Mouse (Mus musculus) natural killer cell, adult 2 months (primary cell): Measurements from ENCODE around the gene Aasdh.
"Not testable (repeated sequence)": the region's sequence is repeated elsewhere in the genome, so short reads cannot be mapped to it uniquely, and the experiment has no call there.

Experiments
- DNase-seq, 2 experiments: peaks; one replicate each; pipeline ENCODE4 v3.0.0; 2022; ENCODE audit warnings: low spot score in 2 of 2

Aasdh gene

DNA sequence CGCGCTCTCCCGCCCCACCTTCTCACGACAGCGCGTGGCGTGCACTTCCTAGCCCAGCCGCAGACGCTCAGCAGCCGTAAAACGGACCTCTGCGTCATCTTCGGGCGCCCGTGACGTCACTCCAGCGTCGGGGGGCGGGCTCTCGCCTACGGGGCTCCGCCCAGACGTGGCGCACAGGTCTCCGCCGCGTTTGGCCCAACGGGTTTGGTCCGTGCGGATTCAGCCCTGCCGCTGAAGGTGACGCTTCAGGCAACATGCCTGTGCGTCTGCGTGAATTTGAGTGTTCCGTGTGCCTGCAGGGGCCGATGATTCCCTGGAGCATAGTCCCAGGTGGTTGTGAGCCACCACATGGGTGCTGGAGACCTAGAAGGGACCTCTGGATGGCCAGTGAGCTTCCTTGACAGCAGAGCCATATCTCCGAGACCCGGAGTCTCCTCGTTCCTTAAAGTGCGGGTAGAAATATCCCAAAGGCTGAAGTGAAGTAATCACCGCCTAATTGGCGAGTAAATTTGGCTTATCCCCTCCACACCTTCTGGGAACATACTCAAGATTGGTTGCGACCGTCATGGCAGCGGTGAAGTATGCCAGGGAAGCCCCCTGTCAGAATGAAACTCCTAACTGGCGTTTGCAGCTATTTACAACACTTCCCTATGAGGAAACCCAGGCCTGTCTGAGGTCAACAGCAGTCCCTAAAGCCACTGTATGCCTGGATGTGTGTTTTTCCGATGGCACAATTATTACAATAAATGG is at the start of gene Aasdh:
Aasdh (minus strand) TSS at position 110 of the 750 bp plus-strand sequence.
- peak; percentile 96 to 97 for DNase-seq

DNA sequence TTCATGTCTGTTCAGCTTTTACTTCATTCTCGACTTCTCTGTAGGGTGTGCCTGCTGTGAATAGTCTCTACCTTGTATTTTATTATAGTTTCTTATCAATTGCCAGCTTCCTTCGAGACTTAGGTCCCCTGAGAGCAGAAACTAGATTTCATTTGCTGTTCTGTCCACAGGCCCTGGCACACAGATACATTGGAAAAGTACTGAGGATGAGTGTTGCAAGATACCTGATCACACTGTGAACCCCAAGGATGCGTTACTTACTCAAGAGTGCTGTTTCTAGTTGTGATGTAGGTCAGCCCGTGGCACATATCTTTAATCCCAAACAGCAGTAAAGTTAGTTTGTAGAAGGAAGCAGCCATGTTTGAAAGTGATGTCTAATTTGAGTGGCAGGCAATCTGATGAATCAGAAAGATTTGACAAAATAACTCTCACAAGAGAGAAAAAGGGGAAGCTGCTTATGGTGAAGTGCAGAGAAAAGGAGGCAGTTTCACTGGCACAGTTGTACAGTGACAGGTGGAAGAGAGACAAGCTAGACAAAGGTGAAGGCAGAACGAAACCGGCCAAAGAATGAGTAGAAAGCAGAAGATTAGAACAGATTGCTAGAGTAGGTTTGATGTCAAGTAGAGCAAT is 49.1 kb upstream of the Aasdh start:
- no peak for DNase-seq

DNA sequence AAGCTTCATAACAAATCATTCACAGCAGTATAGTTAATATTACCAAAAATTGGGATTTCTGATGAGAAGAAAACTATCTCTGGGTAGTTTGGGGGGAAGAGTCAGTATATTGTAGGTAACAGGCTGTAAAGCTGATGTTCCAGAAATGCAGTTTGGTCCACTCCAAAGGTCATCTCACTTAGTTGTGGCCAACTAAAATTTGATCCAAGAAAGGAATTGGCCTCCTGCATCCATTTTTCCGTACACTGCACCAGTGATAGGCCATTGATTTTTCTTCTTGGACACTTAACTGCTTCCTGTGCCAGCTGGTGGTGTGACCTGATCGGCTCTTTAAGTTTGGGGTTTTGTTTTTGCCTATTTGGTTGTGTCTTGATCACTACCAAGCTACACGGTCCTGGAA is 48.5 kb upstream of the Aasdh start:
- no peak for DNase-seq

DNA sequence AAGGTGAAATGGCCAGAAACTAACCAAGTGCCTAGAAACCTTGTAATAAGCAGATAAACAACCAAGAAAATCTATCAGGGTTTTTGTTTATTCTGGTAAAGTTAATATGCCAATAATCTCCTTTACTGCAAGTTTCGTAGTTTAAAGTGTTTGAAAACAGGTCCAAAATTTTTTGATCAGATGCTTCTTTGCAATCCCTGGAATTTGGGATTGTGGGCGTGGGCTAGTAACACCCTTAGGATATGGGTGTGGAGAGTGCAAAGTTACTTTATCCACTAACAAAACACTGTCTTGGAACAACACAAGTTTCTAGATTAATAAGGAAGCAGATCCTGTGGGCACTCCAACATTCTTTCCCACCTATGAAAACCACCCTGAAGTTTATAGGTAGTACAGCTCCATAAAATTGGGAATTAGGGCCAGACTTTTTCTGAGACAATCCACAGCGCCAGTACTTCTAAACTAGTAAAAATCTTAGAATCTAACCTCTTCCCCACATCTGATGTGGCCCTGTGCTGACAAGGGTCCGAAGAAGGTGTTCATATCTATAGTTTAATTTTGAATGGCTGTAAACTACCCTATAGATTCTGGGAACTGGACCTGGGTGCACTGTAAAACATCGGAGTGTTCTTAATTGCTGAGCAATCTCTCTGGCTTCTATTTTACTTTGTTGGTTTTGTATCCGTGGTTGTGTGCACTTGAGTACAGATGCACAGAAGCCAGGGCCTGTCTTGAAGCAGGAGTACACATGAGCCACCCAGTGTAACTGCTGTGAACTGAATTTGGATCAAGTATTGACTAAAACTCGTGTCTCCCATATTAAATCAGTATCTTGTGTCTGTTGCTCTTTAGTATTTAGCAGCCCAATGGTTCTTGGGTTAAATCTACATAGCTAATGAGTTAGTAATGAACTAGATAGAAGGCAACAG is 47.1 kb upstream of the Aasdh start:
- DNase-seq = no peak

DNA sequence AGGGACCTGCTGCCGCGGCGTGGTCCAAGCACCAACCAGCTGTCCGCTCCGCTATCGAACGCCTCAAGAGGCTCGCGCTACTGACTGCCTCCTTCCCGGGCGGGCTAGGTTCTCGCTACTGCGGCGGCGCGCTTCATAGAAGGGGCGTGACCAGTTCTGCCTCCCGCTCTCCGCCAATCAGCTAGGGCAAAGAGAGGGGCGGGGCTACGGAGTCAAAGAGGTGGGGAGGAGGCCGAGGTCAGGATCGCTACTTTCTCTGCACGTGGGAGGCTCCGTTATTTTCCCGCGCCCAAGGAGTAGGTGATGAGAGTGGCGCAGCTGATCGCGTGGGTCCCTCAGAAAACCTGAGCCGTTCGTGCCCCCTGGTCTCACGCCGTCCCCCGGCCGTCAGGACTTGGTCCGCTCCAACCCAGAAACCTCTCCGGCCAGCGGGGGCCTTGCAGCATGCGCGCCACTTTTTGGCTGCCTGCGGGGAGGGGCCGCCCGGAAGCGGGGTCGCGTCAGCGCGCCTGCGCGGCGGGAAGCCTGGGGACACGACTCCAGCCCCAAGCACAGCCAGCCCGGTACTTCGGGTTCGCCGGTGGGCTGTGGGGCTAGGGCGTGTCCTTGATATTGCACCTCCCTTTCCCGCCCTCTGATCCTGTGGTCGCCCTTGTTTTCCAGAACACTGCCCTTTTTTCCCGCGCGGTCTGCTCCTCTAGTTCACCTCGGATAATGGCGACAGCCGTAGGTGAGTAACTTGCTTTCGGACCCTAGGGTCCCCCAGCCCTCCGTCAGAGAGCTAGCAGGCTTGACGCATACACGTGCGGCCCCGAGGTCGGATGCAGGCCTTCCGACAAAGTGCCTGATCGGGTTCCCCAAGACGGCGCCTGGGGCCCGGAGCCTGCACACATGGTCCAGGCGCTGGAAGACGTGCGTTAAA is 46.1 kb upstream of the Aasdh start, which contains the start of the genes Paics and Ppat:
Paics (plus strand) TSS at position 202 of the 922 bp plus-strand sequence.
Ppat (minus strand) TSS at position 473 of the 922 bp plus-strand sequence.
- peak; percentile 99 for DNase-seq

DNA sequence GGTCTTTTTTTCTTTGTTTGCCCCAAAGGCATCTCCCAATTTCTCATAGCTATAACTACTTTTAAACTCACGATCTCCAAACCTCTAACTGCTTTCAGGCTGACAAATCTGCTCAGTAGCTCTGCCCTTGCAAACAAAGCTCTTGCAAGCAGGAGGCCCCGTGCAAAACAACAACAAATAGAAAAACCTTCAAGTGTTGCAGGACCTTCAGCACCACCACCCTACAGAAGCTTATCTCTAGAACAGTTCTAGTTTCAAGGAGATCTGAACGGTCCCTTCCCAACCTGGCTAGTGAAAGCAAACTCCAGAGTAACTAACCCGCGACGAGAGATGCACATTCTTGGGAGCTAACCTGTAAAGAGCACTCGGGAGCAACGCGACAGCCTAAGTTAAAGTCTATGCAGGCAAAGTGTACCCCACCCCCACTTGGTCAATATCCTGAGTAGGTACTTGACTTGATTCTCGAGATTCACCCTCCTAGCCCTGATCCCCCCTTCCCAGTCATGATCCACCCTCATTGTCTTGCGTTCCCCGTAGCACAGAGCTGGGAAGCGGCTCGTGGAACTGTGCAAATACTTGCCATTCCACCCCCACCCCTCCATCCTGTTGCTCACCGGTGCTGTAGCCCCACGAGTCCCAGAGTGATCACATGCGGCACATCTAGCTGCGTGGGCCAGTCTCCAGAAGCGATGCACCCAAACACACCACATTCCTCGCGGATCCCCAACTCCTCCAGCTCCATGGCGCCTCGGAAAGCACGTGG is 45.2 kb upstream of the Aasdh start:
- no peak for DNase-seq

DNA sequence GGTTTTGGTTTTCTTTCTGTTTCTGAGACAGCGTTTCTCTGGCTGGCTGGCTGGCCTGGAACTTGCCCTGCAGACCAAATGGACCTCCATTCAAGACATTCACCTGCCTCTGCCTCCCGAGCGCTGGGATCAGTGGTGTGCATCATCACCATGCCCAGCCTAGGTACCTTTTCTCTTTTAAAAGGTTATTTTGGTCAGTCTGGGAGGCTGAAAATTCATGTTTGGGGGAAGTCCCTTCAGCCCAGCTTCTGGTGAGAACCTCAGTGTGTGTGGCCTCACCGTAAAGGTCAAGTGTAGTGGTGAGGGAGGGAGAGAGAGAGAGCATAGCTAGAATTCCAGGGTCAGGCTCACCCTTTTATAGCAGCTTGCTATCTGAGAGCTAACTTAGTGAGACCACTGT is 42.4 kb upstream of the Aasdh start:
- peak in 1 of 2 experiments; percentile 7 for DNase-seq

DNA sequence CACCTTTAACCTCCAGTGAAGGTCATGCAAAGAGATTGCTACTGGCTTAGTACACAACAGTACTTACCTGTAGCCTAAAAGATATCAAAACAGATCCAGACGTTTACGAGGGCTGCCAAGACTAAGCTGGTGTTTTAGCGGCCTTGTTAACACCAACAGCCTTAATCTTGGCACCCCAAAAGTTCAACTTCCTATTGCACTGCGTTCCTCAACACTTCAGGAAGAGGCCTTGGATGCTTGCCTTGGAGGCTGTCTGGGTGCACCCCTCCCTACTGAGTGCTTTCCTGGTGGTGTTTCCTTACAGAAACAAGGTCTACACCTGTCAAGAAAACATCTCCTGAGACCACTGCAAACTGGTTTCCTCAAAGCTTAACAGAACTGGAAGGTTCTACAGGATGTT is 41.8 kb upstream of the Aasdh start:
- DNase-seq = no peak

DNA sequence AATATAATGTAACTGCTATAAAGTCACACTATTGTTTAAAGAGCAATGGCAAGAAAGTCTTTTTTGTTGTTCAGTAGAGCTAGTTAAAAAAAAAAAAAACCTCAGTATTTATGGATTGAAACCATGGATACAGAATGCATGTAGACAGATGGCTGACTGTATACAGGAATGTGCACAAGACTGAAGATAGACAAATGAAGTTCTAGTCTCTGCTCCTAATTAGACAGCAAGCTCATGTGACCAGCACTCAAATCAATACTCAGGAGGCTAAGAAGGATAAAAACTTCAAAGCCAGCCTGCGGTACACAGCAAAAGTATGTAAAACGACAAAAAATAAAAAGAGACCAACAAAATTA is 40.3 kb upstream of the Aasdh start:
- DNase-seq = no peak

DNA sequence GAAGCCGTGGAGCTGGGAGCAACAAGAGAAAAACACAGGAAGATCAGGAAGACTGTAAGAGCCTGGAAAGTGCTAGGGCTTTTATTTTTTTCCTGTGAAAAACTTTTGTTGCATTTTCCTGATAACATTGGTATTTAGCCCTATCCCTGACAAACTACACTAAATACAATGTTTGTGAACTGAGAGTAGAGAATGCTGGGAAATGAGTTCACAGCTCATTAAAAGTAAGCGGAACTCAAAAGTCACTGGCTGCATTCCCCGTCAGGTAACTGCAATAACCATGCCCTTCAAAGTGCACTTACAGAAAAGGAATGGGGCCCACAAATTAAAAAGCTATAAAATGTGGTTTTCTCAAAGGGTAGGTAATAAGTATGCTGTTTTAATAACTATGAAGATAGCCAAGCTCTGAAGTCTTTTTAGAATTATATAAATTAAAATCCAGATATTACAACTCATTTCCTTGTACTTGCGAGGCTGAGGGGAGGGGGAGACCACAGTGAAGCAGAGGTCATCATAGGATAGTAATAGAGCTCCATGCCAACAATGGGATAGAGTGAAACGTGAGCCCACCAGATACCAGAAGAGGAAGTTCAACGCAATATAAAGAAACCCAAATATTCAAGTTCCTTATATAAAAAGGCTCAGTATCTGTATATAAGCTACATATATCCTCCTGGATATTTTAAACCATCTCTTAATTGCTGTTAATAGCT is 39.8 kb upstream of the Aasdh start:
- DNase-seq = no peak

DNA sequence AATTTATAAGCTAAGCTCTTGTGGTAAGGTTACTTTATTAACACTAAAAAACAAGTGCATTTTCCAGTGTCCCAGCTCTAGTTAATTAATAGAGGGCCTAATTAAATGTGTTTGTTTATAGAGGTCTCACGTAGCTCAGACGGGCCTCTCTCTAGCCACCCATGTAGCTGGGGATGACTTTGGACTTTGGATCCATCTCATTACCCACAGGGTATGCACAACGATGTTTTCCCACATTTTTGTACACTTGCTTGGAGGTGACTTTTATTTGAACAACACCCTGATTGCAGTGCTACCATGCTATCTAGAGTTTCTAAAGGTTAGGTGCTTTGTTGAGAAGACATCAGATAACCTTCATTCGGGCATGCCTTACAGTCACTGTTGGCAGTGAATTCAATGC is 37.2 kb upstream of the Aasdh start:
- no peak for DNase-seq

DNA sequence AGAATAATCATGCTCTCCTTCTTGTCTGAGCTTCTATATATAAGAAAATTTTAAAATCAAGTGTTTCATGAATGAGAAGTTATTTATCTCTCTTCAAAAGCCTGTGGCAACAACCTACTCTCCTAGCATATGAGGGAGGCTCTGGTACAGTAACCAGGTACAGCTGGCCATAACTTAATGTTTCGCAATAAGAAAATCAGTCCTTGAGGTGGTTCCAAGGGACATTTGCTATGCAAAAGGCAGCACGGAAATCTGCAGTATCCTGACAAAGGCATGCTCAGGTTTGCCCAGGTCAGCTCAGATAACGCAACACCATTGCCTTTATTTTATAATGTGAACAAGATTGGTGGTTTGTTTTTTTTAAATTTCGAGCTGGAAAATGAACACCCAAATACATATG is 36.7 kb upstream of the Aasdh start:
- no peak for DNase-seq

DNA sequence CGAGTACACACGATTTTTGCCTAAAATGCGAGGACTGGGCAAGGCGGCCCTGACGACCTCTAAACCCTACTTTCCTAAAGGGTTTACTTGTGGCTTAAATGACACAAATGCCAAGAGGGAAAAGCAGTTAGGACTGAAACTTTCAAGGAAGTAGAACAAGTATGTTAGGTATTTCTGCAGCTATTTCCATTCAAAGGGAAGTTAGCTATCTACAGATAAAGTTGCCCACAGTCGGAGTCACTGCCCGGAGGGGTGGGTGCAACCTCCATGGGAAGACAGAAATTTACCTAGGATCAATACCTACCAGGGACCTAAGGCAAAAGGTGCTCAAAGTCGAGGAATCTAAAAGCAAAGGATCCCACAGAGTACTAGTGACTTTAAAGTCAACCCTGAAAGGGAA is 34.4 kb upstream of the Aasdh start:
- DNase-seq = no peak

DNA sequence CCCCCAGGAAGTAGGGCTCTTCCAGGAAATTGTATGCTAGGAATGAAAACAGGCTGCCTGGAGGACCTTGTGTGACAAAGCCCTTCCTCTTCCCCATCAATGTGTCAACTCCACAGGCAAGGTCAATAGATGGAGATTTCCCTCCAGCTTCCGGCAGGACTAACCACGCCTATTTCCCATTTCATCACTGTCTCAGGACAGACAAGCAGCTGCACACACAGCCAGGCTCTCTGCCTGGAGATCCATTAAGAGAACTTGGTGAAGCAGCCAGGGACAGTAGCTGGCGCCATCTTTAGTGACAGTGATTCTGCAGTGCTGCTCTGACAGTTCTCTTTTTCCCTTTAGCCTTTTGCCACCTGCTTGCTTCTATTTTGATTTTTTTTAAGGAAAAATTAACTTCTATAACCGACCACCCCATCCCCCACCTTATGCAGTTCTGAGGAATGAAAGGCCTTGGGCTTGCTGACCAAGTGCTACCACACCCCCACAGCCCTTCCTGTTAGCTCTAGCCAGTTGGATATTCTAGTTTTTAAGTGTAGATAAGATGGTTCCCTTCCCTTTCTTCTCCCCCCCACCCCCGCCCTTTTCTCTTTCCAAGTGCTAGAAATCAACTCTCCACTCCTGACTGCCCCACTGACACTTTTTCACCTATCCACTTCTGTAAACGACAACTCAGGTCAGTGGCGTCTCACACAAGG is 24.0 kb upstream of the Aasdh start:
- DNase-seq = no peak

DNA sequence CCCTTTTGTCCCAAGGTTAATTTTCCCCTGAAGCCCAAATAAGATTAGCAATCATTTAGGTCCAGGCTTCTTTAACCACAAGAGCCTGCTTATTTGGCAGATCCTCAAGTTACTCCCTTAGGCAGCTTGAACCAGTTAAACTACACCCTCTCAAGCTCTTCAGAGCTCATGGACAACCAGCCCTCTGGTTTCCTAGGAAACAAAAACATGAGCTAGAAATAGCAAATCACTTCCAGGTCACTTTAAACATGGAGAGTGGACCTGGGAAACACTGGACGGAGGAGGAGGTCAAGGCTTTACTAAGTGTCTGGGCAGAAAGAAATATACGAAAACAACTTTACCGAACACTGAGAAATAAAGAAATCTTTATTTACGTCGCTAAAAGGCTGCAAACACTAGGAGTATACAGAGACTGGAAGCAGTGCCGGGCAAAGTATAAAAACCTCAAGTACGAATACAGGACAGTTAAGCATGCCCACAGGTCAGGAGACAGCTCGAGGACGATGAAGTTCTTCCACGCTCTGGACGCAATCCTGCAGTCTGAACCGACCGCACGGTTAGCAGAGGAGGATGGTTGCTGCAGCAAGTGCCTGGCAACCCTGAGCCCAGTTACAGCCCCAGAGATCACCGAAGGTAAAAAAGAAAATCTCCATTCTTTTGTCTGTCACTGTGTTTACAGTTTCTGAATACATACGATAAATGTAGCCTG is 23.0 kb upstream of the Aasdh start:
- no peak for DNase-seq

DNA sequence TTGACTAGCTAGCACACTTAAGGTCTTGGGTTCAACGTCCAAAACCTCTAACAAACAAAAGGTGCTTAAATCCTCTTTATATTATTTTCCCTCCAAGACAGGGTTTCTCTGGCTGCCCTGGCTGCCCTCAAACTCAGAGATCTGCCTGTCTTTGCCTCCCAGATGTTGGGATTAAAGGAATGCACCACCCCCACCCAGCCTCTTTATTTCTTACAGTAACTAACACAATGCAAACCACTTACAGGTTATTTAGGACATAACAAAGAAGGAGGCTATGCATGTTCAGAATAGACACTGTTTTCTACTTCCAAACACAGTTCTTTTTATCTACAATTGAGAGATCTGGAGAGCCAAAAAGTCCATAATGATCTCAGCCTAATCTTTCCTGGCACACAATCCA is 19.0 kb upstream of the Aasdh start:
- no peak for DNase-seq

DNA sequence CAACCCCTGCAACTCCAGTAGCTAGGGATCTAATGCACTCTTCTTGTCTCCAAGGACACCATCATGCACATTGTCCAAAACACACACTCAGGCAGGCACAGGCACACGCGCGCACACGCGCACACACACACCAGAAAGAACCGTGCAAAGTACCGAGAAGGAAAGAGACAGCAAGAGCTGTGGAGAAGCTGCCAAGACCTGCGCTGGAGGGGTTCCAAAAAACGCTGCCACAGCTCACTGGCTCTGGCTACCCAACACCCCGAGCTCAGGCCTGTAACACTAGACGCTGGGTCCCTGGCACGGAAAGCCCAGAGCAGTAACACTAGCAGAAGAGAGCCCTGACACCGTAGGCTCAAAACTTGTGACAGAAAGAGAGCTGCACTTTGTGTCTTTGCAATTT is 18.1 kb upstream of the Aasdh start:
- DNase-seq = no peak

DNA sequence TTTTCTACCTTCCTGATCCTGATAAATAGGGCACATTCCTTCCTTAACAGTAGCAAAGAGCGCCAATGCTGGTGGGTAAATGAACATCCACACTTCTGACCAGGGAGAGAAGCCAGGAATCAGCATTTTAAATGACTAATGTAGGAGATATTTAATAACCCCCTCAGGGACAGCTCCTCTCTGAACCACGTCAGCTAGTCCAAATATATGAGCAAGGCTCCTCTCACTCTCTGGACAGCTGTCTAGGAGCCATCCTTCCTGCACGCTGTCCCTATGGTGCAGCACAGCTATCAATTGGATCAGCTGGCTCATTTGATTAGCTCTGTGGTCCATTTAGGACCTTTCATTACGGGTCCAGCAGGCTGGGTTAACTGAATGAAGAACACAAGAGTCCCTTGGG is 17.5 kb upstream of the Aasdh start:
- no peak for DNase-seq

DNA sequence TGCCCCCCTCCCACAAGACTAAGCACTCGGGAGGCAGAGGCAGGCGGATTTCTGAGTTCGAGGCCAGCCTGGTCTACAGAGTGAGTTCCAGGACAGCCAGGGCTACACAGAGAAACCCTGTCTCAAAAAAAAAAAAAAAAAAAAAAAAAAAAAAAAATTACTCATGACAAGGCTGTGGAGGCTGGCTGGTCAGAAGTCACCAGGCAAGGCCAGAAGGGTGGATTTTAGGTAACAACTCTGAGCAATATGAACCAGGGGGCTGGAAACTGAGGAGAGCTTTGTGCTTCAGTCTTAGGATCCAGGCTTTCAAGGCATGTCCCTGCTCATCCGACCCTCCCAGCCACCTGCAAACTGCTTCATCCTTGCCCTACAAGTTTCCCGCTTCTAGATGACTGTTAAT is 7.2 kb upstream of the Aasdh start:
- not testable (repeated sequence) for DNase-seq
